Mouse (Mus musculus): ENCODE data around the gene Grifin. TPM values are rescaled to one million over a fixed set of nuclear protein-coding genes. Genes with fewer than 3 reads are reported as not detected.

Gene Grifin
- total and polyA plus RNA-seq, 3 experiments = not detected

- DNase-seq = no peak
Measured at GRCm38 (mm10) chr5:140589082-140589774, 24.4 kb upstream of the Grifin start.

- DNase-seq = no peak
Measured at GRCm38 (mm10) chr5:140583732-140584368, 19.0 kb upstream of the Grifin start.

- DNase-seq = no peak
Measured at GRCm38 (mm10) chr5:140582995-140583731, 18.3 kb upstream of the Grifin start.

- no peak for DNase-seq
Measured at GRCm38 (mm10) chr5:140581569-140581968, 16.7 kb upstream of the Grifin start.

- DNase-seq = no peak
Measured at GRCm38 (mm10) chr5:140579771-140580170, 14.9 kb upstream of the Grifin start.

GRCm38 (mm10) chr5:140579221-140579620 lies 14.3 kb upstream of the Grifin start:
- no peak for DNase-seq

- DNase-seq = peak; percentile 56
Measured at GRCm38 (mm10) chr5:140575381-140575866, 10.6 kb upstream of the Grifin start.

GRCm38 (mm10) chr5:140572611-140573010 lies 7.7 kb upstream of the Grifin start:
- DNase-seq = peak; percentile 50

- DNase-seq = peak; percentile 64
Measured at GRCm38 (mm10) chr5:140571673-140572072, 6.8 kb upstream of the Grifin start.

GRCm38 (mm10) chr5:140571201-140571600 lies 6.3 kb upstream of the Grifin start:
- no peak for DNase-seq

- no peak for DNase-seq
Measured at GRCm38 (mm10) chr5:140570223-140570870, 5.5 kb upstream of the Grifin start.

- DNase-seq = no peak
Measured at GRCm38 (mm10) chr5:140569032-140569595, 4.2 kb upstream of the Grifin start.

GRCm38 (mm10) chr5:140568321-140568970 lies 3.6 kb upstream of the Grifin start:
- DNase-seq = peak; percentile 69

- DNase-seq = no peak
Measured at GRCm38 (mm10) chr5:140567751-140568150, 2.9 kb upstream of the Grifin start.

GRCm38 (mm10) chr5:140567321-140567720 lies 2.5 kb upstream of the Grifin start:
- peak; percentile 71 for DNase-seq

- DNase-seq = no peak
Measured at GRCm38 (mm10) chr5:140566271-140566670, 1.4 kb upstream of the Grifin start.

GRCm38 (mm10) chr5:140565856-140566255 lies 985 bp upstream of the Grifin start:
- DNase-seq = peak; percentile 76

- peak; percentile 25 for DNase-seq
Measured at GRCm38 (mm10) chr5:140565451-140565850, 580 bp upstream of the Grifin start.

- DNase-seq = no peak
Measured at GRCm38 (mm10) chr5:140562601-140563000, 2.3 kb downstream of the Grifin start.

GRCm38 (mm10) chr5:140556859-140557258 lies 8.0 kb downstream of the Grifin start:
- no peak for DNase-seq

- no peak for DNase-seq
Measured at GRCm38 (mm10) chr5:140553719-140554118, 11.2 kb downstream of the Grifin start.
